Mouse (Mus musculus): ENCODE results near the gene Pou3f3. TPM values are rescaled to one million over a fixed set of nuclear protein-coding genes. Genes with fewer than 3 reads are reported as not detected.

Pou3f3 gene
- polyA plus RNA-seq, 1 experiment from 2014 or later, result not detected

- Histone ChIP-seq H3K9ac (ENCODE audit: low read length) (no peak overlapping the region), H3K4me2 (ENCODE audit: low read depth, low read length) (peak overlapping the region; percentile 48; the same call in 1 of the 2 replicates), H3K27me3 (ENCODE audit: control insufficient read depth, insufficient read depth, low read length) (peaks cover 85% of the 10 kb centered on the region), H3K36me3 (ENCODE audit: control insufficient read depth, insufficient read depth, low read length) (no peaks in the 10 kb centered on the region), H3K4me3 (replicated peaks; ENCODE audit: low read length) (peak overlapping the region; percentile 35), H3K27ac (ENCODE audit: low read length) (no peak overlapping the region), H3K4me1 (ENCODE audit: control insufficient read depth, insufficient read depth, low read length) (peaks cover 20% of the 10 kb centered on the region), H3K9me3 (replicated peaks; ENCODE audit: control insufficient read depth, low read length) (no peaks in the 10 kb centered on the region)
- 1% methylated on average over 21 of the region's 21 CpGs for WGBS
- no peak for ATAC-seq (ENCODE audit: insufficient read depth, low FRiP score)
Observed at GRCm38 (mm10) chr1:42693101-42693715, 2.4 kb upstream of the Pou3f3 start.

DNA sequence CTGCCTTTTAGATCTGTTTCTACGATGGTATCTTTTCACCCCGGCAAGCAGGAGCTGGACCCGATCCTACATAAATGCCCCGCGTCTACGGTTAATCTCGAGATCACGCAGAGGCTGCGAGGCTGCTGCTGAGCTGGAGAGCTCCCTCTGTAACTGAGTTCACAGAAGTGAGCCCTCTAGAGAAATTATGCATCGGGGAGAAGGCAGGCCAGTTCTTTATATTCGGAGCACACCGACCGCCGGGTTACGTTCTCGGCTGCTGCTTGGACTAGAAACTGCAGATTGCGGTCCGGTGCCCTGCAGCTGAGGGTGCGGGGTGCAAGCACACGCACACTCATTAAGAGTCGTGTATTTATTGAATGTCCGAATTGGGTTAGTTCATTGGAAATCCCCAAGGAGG is 1.7 kb upstream of the Pou3f3 start:
- WGBS, result under 1% methylated on average over 22 of the region's 22 CpGs
- Histone ChIP-seq H3K4me3 (replicated peaks; ENCODE audit: low read length) (peak overlapping the region; percentile 35), H3K36me3 (ENCODE audit: control insufficient read depth, insufficient read depth, low read length) (no peaks in the 10 kb centered on the region), H3K9me3 (replicated peaks; ENCODE audit: control insufficient read depth, low read length) (no peaks in the 10 kb centered on the region), H3K9ac (ENCODE audit: low read length) (no peak overlapping the region), H3K4me2 (ENCODE audit: low read depth, low read length) (peak overlapping the region; percentile 48), H3K27ac (ENCODE audit: low read length) (no peak overlapping the region), H3K4me1 (ENCODE audit: control insufficient read depth, insufficient read depth, low read length) (peaks cover 23% of the 10 kb centered on the region), H3K27me3 (ENCODE audit: control insufficient read depth, insufficient read depth, low read length) (peaks cover 85% of the 10 kb centered on the region)
- no peak for ATAC-seq (ENCODE audit: insufficient read depth, low FRiP score)

DNA sequence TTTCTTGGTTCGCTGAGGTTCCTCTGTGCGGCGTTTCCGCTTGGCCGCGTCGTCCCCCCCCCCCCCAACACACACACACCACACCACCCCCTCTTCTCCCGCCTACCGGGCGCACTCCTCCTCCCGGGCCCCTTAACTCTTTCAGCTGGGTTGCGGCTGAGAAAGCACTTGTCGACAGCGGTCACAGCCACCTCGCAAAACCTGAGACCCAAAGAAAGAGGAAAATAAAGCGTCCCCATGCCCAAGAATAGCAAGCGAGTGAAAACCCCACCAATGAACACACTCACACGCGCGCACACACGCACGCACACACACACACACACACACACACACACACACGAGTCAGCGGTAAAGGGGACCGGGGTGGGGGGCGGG is 1.3 kb upstream of the Pou3f3 start:
- Histone ChIP-seq H3K27ac (ENCODE audit: low read length) (no peak overlapping the region), H3K4me2 (ENCODE audit: low read depth, low read length) (peak overlapping the region; percentile 48), H3K9me3 (replicated peaks; ENCODE audit: control insufficient read depth, low read length) (no peaks in the 10 kb centered on the region), H3K4me3 (replicated peaks; ENCODE audit: low read length) (peak overlapping the region; percentile 35), H3K27me3 (ENCODE audit: control insufficient read depth, insufficient read depth, low read length) (peaks cover 85% of the 10 kb centered on the region), H3K9ac (ENCODE audit: low read length) (no peak overlapping the region), H3K4me1 (ENCODE audit: control insufficient read depth, insufficient read depth, low read length) (peaks cover 23% of the 10 kb centered on the region), H3K36me3 (ENCODE audit: control insufficient read depth, insufficient read depth, low read length) (no peaks in the 10 kb centered on the region)
- ATAC-seq (ENCODE audit: insufficient read depth, low FRiP score), result no peak
- 1% methylated on average over 26 of the region's 26 CpGs for WGBS

DNA sequence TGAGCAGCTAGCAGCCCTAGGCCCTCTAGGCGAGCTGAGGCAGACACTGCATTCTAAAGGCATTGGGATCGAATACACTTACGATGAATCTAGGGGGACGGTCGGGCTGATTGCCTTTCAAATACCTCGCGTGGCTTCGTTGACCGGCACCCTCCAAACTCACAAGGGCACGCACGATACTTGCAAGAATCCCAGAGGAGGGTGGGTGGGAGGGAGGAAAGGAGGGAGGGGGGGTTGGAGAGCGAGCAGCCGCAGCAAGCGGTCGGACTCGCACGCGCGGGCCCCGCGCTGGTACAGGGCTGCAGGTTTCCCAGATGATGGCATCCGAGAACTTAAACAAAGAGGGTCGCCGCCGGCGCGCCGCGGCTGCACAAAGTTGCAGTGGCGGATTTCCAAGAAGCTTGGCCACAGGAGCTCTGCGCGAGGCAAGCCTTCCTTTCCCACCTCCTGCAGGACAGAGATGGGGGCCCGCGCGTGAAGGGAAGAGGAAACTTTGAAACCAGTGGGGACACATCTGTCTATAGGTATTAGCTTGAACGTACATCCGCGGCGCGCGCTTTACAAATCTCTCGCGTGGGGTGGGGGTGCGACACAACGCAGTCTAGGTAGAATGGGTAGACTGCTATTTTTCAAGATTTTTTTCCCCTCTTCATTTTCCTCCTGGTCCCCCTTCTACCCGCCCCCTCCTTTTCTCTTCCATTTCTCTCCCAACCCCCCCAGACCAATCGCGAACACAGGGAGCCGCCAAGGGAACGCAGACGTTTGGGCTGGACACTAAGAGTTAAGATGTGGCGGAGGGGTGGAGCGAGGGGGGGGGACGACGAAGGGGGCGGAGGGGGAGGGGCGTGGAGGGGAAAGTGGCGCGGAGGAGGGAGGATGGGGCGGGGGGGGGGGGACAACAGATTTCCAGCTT is 647 bp upstream of the Pou3f3 start:
- WGBS, result under 1% methylated on average over 58 of the region's 60 CpGs
- ATAC-seq (ENCODE audit: insufficient read depth, low FRiP score), result no peak
- no peak overlapping the region for H3K27ac ChIP-seq (ENCODE audit: low read length)
- peak overlapping the region; percentile 48 for H3K4me2 ChIP-seq (ENCODE audit: low read depth, low read length)
- no peaks in the 10 kb centered on the region for H3K9me3 ChIP-seq (replicated peaks; ENCODE audit: control insufficient read depth, low read length)
- H3K4me1 ChIP-seq (ENCODE audit: control insufficient read depth, insufficient read depth, low read length), result peaks cover 23% of the 10 kb centered on the region
- no peaks in the 10 kb centered on the region for H3K36me3 ChIP-seq (ENCODE audit: control insufficient read depth, insufficient read depth, low read length)
- H3K9ac ChIP-seq (ENCODE audit: low read length), result no peak overlapping the region
- H3K4me3 ChIP-seq (replicated peaks; ENCODE audit: low read length), result peak overlapping the region; percentile 35
- peaks cover 80% of the 10 kb centered on the region for H3K27me3 ChIP-seq (ENCODE audit: control insufficient read depth, insufficient read depth, low read length)

DNA sequence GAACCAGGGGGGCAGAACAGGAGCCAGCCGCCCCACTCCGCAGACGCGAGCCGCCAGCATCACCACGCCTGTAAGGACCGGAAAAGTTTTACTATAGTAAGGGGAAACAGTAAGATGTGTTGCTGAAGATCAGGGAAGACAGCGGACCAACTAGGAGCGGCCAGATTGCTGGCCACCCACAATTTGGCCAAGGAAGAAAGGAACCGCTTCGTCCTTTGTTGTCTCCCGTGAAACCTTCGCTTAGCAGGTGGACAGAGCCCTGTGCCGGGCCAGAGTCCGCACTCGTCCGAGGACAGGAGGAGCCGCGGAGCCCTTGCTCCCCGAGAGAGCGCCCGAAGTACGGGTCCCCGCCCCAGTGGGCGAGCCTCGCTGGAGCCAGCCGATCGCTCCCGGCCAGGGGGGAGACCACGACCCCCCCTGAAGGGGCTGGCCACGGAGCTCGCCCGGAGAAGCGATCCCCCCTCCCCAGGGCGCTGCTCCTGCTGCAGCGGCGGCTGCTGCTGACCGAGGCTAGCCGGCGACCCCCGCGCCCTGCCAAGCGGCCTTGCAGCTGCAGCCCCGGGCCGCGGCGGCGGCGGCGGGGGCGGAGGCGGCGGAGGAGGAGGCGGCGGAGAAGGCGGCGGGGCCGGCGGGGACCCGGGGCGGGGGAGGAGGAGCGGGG is 933 bp downstream of the Pou3f3 start:
- H3K4me1 ChIP-seq (ENCODE audit: control insufficient read depth, insufficient read depth, low read length), result peaks cover 23% of the 10 kb centered on the region
- no peak overlapping the region for H3K27ac ChIP-seq (ENCODE audit: low read length)
- peak overlapping the region; percentile 43 for H3K4me3 ChIP-seq (replicated peaks; ENCODE audit: low read length)
- under 1% methylated on average over 42 of the region's 62 CpGs for WGBS
- no peaks in the 10 kb centered on the region for H3K36me3 ChIP-seq (ENCODE audit: control insufficient read depth, insufficient read depth, low read length)
- H3K9me3 ChIP-seq (replicated peaks; ENCODE audit: control insufficient read depth, low read length), result no peaks in the 10 kb centered on the region
- H3K27me3 ChIP-seq (ENCODE audit: control insufficient read depth, insufficient read depth, low read length), result peaks cover 82% of the 10 kb centered on the region
- ATAC-seq (ENCODE audit: insufficient read depth, low FRiP score), result peak; percentile 48; the same call in 1 of the 2 replicates
- peak overlapping the region; percentile 31 for H3K9ac ChIP-seq (ENCODE audit: low read length)
- H3K4me2 ChIP-seq (ENCODE audit: low read depth, low read length), result peak overlapping the region; percentile 67

GRCm38 (mm10) chr1:42697321-42697755 is 1.8 kb downstream of the Pou3f3 start:
- Histone ChIP-seq H3K27ac (ENCODE audit: low read length) (no peak overlapping the region), H3K9ac (ENCODE audit: low read length) (0 out of 2 replicates have a peak overlapping the region, but pooled peaks have one; percentile 31), H3K4me3 (replicated peaks; ENCODE audit: low read length) (peak overlapping the region; percentile 43), H3K27me3 (ENCODE audit: control insufficient read depth, insufficient read depth, low read length) (peaks cover 82% of the 10 kb centered on the region), H3K4me1 (ENCODE audit: control insufficient read depth, insufficient read depth, low read length) (peaks cover 23% of the 10 kb centered on the region), H3K9me3 (replicated peaks; ENCODE audit: control insufficient read depth, low read length) (no peaks in the 10 kb centered on the region), H3K36me3 (ENCODE audit: control insufficient read depth, insufficient read depth, low read length) (no peaks in the 10 kb centered on the region), H3K4me2 (ENCODE audit: low read depth, low read length) (peak overlapping the region; percentile 67)
- WGBS, result 1% methylated on average over 45 of the region's 58 CpGs
- ATAC-seq (ENCODE audit: insufficient read depth, low FRiP score), result no peak

DNA sequence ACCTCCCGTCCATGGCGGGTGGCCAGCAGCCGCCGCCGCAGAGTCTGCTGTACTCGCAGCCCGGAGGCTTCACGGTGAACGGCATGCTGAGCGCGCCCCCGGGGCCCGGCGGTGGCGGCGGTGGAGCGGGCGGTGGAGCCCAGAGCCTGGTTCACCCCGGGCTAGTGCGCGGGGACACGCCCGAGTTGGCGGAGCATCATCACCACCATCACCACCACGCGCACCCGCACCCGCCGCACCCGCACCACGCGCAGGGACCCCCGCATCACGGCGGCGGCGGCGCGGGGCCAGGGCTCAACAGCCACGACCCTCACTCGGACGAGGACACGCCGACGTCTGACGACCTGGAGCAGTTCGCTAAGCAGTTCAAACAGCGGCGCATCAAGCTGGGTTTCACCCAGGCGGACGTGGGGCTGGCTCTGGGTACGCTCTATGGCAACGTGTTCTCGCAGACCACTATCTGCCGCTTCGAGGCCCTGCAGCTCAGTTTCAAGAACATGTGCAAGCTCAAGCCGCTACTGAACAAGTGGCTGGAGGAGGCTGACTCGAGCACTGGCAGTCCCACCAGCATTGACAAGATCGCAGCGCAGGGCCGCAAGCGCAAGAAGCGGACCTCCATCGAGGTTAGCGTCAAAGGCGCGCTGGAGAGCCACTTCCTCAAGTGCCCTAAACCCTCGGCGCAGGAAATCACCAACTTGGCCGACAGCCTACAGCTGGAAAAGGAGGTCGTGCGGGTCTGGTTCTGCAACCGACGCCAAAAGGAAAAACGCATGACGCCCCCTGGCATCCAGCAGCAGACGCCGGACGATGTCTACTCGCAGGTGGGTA is 2.4 kb downstream of the Pou3f3 start:
- H3K4me2 ChIP-seq (ENCODE audit: low read depth, low read length), result peak overlapping the region; percentile 67
- H3K36me3 ChIP-seq (ENCODE audit: control insufficient read depth, insufficient read depth, low read length), result no peaks in the 10 kb centered on the region
- H3K4me3 ChIP-seq (replicated peaks; ENCODE audit: low read length), result peak overlapping the region; percentile 43
- no peak overlapping the region for H3K27ac ChIP-seq (ENCODE audit: low read length)
- H3K27me3 ChIP-seq (ENCODE audit: control insufficient read depth, insufficient read depth, low read length), result peaks cover 82% of the 10 kb centered on the region
- no peak overlapping the region for H3K9ac ChIP-seq (ENCODE audit: low read length)
- WGBS, result under 1% methylated on average over 60 of the region's 80 CpGs
- ATAC-seq (ENCODE audit: insufficient read depth, low FRiP score), result no peak
- H3K4me1 ChIP-seq (ENCODE audit: control insufficient read depth, insufficient read depth, low read length), result peaks cover 23% of the 10 kb centered on the region
- no peaks in the 10 kb centered on the region for H3K9me3 ChIP-seq (replicated peaks; ENCODE audit: control insufficient read depth, low read length)

GRCm38 (mm10) chr1:42698584-42699333 is 3.2 kb downstream of the Pou3f3 start:
- peaks cover 21% of the 10 kb centered on the region for H3K4me1 ChIP-seq (ENCODE audit: control insufficient read depth, insufficient read depth, low read length)
- peaks cover 83% of the 10 kb centered on the region for H3K27me3 ChIP-seq (ENCODE audit: control insufficient read depth, insufficient read depth, low read length)
- no peak overlapping the region for H3K27ac ChIP-seq (ENCODE audit: low read length)
- H3K9ac ChIP-seq (ENCODE audit: low read length), result no peak overlapping the region
- no peak for ATAC-seq (ENCODE audit: insufficient read depth, low FRiP score)
- H3K9me3 ChIP-seq (replicated peaks; ENCODE audit: control insufficient read depth, low read length), result no peaks in the 10 kb centered on the region
- no peaks in the 10 kb centered on the region for H3K36me3 ChIP-seq (ENCODE audit: control insufficient read depth, insufficient read depth, low read length)
- peak overlapping the region; percentile 27; the same call in 1 of the 2 replicates for H3K4me2 ChIP-seq (ENCODE audit: low read depth, low read length)
- WGBS, result under 1% methylated on average over 57 of the region's 57 CpGs
- peak overlapping the region; percentile 25 for H3K4me3 ChIP-seq (replicated peaks; ENCODE audit: low read length)
